Mouse (Mus musculus) liver, embryonic 15.5 days (tissue): Measurements from ENCODE around the gene Kcnj1. TPM values are rescaled to one million over a fixed set of nuclear protein-coding genes. Genes with fewer than 3 reads are reported as not detected.
A peak's percentile ranks its signal among the peaks of the same experiment; 100 is the strongest.

ENCODE experiments used
- ATAC-seq: fragments of 200-750 bp; cut with Nextera tagmentation; 2 replicates; pipeline ENCODE4 v1.8.0; 2017; ENCODE audit warnings: moderate number of reproducible peaks, mild to moderate bottlenecking, moderate library complexity; ENCODE audit not compliant: insufficient read depth
- H3K27ac ChIP-seq: fragments of 300-500 bp; sonication (generic); replicated peaks from 2 replicates; pipeline ENCODE4 v1.5.1; 2015; ENCODE audit warnings: mild to moderate bottlenecking, inconsistent platforms
- H3K27me3 ChIP-seq: fragments of 300-500 bp; sonication (generic); 2 replicates; pipeline ENCODE4 v1.6.1; 2015; ENCODE audit warnings: mild to moderate bottlenecking, inconsistent platforms
- H3K36me3 ChIP-seq: fragments of 300-500 bp; sonication (generic); replicated peaks from 2 replicates; pipeline ENCODE4 v1.6.1; 2015; ENCODE audit warnings: moderate library complexity, mild to moderate bottlenecking, inconsistent platforms
- H3K4me1 ChIP-seq: fragments of 300-500 bp; sonication (generic); replicated peaks from 2 replicates; pipeline ENCODE4 v1.6.1; 2015; ENCODE audit warnings: inconsistent platforms
- H3K4me2 ChIP-seq: fragments of 300-500 bp; sonication (generic); 2 replicates; pipeline ENCODE4 v1.6.1; 2015; ENCODE audit warnings: moderate library complexity, mild to moderate bottlenecking, inconsistent platforms
- H3K4me3 ChIP-seq: fragments of 300-500 bp; sonication (generic); replicated peaks from 2 replicates; pipeline ENCODE4 v1.5.1; 2015; ENCODE audit warnings: mild to moderate bottlenecking, inconsistent platforms
- H3K9ac ChIP-seq: fragments of 300-500 bp; sonication (generic); 2 replicates; pipeline ENCODE4 v1.6.1; 2015; ENCODE audit warnings: moderate library complexity, mild to moderate bottlenecking, inconsistent platforms
- H3K9me3 ChIP-seq: fragments of 300-500 bp; sonication (generic); replicated peaks from 2 replicates; pipeline ENCODE4 v1.6.1; 2016; ENCODE audit warnings: inconsistent platforms
- WGBS: fragments of 180-500 bp; shearing (Covaris S2); methylation state at CpG from one replicate; pipeline ENCODE4 v1.1.7; 2015; ENCODE audit warnings: mixed read lengths; ENCODE audit not compliant: insufficient replicate concordance; 5-methylcytosine and 5-hydroxymethylcytosine counted together
- polyA plus RNA-seq: library from polyadenylated mRNA; unstranded; fragments of >200 nt; fragmentation: Nextera tagmentation; extraction: Ambion mirVana; gene quantifications from 2 replicates; pipeline ENCODE4 v1.2.1, GENCODE M21; 2015

Kcnj1 gene
- polyA plus RNA-seq, result not detected in 2 replicates

- no peaks in the 10 kb centered on the region for H3K36me3 ChIP-seq
- no peak within 1 kb of the TSS for H3K4me3 ChIP-seq
- no peaks in the 10 kb centered on the region for H3K4me1 ChIP-seq
- no peaks in the 10 kb centered on the region for H3K27me3 ChIP-seq
- no peak within 1 kb of the TSS for H3K9ac ChIP-seq
- no peak within 1 kb of the TSS for H3K4me2 ChIP-seq
- no peaks in the 10 kb centered on the region for H3K9me3 ChIP-seq
- no peak within 1 kb of the TSS for H3K27ac ChIP-seq
- 64% methylated on average over 6 of the region's 6 CpGs for WGBS
- no peak for ATAC-seq
Measured at GRCm38 (mm10) chr9:32372202-32372601, at the start of gene Kcnj1. Gene Kcnj1, plus strand, starts transcription at chr9:32372493.

DNA sequence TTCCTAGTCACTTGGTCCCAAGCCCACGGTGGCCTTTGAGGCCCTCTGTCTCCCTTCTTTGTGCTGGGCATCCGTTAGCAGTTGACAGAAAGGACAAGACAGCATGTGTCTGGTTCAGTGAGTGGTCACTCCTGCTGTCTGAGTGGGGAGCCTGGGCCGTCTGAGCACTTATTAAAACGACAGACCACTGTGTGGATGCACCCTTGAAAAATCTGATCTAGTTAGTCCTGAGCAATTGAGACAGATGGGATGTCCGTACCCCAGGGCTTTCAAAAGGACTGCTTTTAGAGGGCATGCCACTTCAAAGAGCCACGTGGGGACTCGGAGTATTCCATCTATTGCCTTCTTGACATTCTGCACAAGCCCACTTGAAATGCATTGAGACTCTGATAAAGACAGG lies 48.7 kb upstream of the Kcnj1 start:
- Histone ChIP-seq H3K4me3 (no peak overlapping the region), H3K27me3 (no peaks in the 10 kb centered on the region), H3K4me1 (no peaks in the 10 kb centered on the region), H3K36me3 (no peaks in the 10 kb centered on the region), H3K4me2 (no peak overlapping the region), H3K27ac (no peak overlapping the region), H3K9ac (no peak overlapping the region), H3K9me3 (no peaks in the 10 kb centered on the region)
- 56% methylated on average over 7 of the region's 7 CpGs for WGBS
- no peak for ATAC-seq

DNA sequence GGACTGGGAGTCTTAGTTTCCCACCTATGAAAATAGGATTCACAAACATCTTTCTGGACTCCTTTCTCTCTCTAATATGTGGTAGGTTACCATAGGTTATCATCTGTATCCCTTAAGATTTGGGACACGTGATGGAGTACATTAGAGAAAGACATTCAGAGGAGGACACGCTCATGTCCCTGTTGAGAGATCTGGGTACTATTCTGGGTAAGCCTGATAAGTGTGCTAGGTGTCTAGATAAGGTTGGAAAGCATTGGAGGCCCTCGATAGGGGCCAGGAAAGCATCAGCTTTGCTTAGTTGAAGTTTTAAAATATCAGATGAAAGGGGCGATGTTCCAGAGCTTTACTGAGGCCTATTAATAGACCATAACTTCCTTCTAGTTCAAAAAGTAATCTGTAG lies 43.5 kb upstream of the Kcnj1 start:
- no peaks in the 10 kb centered on the region for H3K36me3 ChIP-seq
- no peak overlapping the region for H3K9ac ChIP-seq
- WGBS, result 22% methylated on average over 4 of the region's 4 CpGs
- H3K9me3 ChIP-seq, result no peaks in the 10 kb centered on the region
- ATAC-seq, result 0 out of 2 replicates have a peak, but pooled peaks have one; percentile 37
- H3K4me1 ChIP-seq, result peaks cover 5% of the 10 kb centered on the region; the same call in 1 of the 2 replicates
- H3K27me3 ChIP-seq, result no peaks in the 10 kb centered on the region
- H3K27ac ChIP-seq, result no peak overlapping the region
- no peak overlapping the region for H3K4me2 ChIP-seq
- no peak overlapping the region for H3K4me3 ChIP-seq

GRCm38 (mm10) chr9:32331162-32331561 lies 41.1 kb upstream of the Kcnj1 start:
- H3K36me3 ChIP-seq, result no peaks in the 10 kb centered on the region
- H3K9ac ChIP-seq, result no peak overlapping the region
- ATAC-seq, result no peak
- H3K4me2 ChIP-seq, result no peak overlapping the region
- H3K4me1 ChIP-seq, result peaks cover 5% of the 10 kb centered on the region; the same call in 1 of the 2 replicates
- H3K9me3 ChIP-seq, result no peaks in the 10 kb centered on the region
- no peaks in the 10 kb centered on the region for H3K27me3 ChIP-seq
- H3K4me3 ChIP-seq, result no peak overlapping the region
- no peak overlapping the region for H3K27ac ChIP-seq
- WGBS, result 61% methylated on average over 5 of the region's 5 CpGs

DNA sequence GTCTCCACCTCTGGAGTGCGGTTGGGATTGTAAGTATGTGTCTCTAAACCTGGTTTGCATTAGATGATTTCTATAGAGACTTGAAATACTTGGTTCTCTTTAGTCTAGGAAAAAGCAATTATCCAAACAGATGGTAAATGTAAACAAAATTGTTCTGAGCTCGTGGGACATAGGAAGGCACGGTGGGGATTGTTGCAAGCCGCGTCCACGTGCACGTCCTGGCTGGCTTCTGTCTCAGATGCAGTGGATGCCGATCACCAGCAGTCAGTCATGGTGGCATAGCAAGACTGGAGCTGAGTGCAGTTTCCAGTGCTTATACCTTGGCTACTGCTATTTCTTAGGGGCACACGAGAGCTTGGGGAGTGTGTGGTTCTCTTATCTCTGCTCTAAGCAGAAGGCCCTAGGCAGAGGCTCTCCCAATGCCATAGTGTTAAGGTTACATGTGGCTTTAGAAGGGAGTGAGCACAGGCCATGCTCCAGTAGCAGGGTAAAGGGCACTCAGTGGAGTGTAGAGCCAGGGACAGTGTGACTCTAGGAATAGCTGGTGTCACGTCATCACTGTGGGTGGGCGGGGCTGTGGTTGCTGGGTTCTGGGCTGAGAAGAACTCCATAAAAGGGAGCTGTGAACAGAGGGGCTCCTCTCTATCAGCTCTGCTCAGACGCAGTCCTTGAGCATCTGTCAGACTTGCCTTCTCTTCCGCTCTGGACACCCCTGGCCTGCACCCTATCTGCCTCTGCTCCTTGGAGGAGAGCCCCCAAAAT lies 36.7 kb upstream of the Kcnj1 start:
- H3K27ac ChIP-seq, result no peak overlapping the region
- no peaks in the 10 kb centered on the region for H3K9me3 ChIP-seq
- peak; percentile 67 for ATAC-seq
- no peaks in the 10 kb centered on the region for H3K36me3 ChIP-seq
- H3K4me3 ChIP-seq, result no peak overlapping the region
- H3K4me1 ChIP-seq, result peaks cover 5% of the 10 kb centered on the region
- no peaks in the 10 kb centered on the region for H3K27me3 ChIP-seq
- 55% methylated on average over 13 of the region's 13 CpGs for WGBS
- no peak overlapping the region for H3K4me2 ChIP-seq
- H3K9ac ChIP-seq, result no peak overlapping the region

GRCm38 (mm10) chr9:32340831-32341230 lies 31.5 kb upstream of the Kcnj1 start:
- no peaks in the 10 kb centered on the region for H3K36me3 ChIP-seq
- 8% methylated on average over 5 of the region's 5 CpGs for WGBS
- H3K9me3 ChIP-seq, result no peaks in the 10 kb centered on the region
- H3K27me3 ChIP-seq, result peaks cover 39% of the 10 kb centered on the region
- H3K27ac ChIP-seq, result no peak overlapping the region
- no peak overlapping the region for H3K4me3 ChIP-seq
- H3K4me1 ChIP-seq, result peaks cover 22% of the 10 kb centered on the region
- H3K9ac ChIP-seq, result no peak overlapping the region
- ATAC-seq, result no peak
- peak overlapping the region; percentile 10; the same call in 1 of the 2 replicates for H3K4me2 ChIP-seq

DNA sequence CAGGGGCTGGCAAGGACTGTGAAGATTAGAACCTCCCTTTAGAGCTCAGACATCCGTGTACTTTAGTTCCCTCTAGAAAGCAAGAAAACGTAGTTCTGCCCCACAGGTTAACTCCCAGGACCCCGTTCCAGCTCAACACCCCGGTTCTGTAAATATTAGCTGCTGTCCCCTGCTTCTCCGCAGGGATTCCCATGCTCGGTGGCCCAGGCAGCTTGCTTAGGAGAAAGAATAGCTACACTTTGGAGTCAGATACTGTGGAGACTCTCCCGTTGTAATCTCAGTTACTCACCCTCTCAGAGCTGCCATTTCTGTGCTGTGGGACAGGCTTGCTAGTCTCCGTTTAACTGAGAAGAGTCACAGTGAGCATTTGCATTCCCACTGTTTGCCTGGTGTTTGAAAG lies 29.4 kb upstream of the Kcnj1 start:
- no peak overlapping the region for H3K27ac ChIP-seq
- no peak overlapping the region for H3K4me2 ChIP-seq
- H3K4me3 ChIP-seq, result no peak overlapping the region
- 20% methylated on average over 8 of the region's 8 CpGs for WGBS
- no peaks in the 10 kb centered on the region for H3K36me3 ChIP-seq
- no peak for ATAC-seq
- peaks cover 22% of the 10 kb centered on the region for H3K4me1 ChIP-seq
- peaks cover 47% of the 10 kb centered on the region for H3K27me3 ChIP-seq
- no peak overlapping the region for H3K9ac ChIP-seq
- H3K9me3 ChIP-seq, result no peaks in the 10 kb centered on the region

- Histone ChIP-seq H3K27me3 (peaks cover 47% of the 10 kb centered on the region), H3K9ac (no peak within 1 kb of the TSS), H3K4me2 (peak within 1 kb of the TSS; percentile 59), H3K4me3 (peak within 1 kb of the TSS; percentile 34), H3K4me1 (peaks cover 22% of the 10 kb centered on the region), H3K9me3 (no peaks in the 10 kb centered on the region), H3K36me3 (no peaks in the 10 kb centered on the region), H3K27ac (no peak within 1 kb of the TSS)
- 3% methylated on average over 19 of the region's 20 CpGs for WGBS
- peak; percentile 47; the same call in 1 of the 2 replicates for ATAC-seq
Measured at GRCm38 (mm10) chr9:32344051-32344450, 28.2 kb upstream of the Kcnj1 start, which contains the start of gene Kcnj5. Gene Kcnj5, minus strand, starts transcription at chr9:32344350.

GRCm38 (mm10) chr9:32344489-32344888 lies 27.8 kb upstream of the Kcnj1 start:
- no peak for ATAC-seq

GRCm38 (mm10) chr9:32348096-32348495 lies 24.2 kb upstream of the Kcnj1 start:
- H3K4me2 ChIP-seq, result no peak overlapping the region
- no peak for ATAC-seq
- 65% methylated on average over 8 of the region's 8 CpGs for whole genome bisulfite sequencing

More at GRCm38 (mm10) chr9:32344489-32344888, 27.8 kb upstream of the Kcnj1 start:
- Histone ChIP-seq H3K9me3 (no peaks in the 10 kb centered on the region), H3K27ac (no peak overlapping the region), H3K36me3 (no peaks in the 10 kb centered on the region), H3K4me1 (peaks cover 22% of the 10 kb centered on the region), H3K9ac (no peak overlapping the region), H3K4me3 (peak overlapping the region; percentile 34), H3K4me2 (peak overlapping the region; percentile 59), H3K27me3 (peaks cover 47% of the 10 kb centered on the region)
- 7% methylated on average over 21 of the region's 21 CpGs for WGBS

GRCm38 (mm10) chr9:32349344-32349743 lies 22.9 kb upstream of the Kcnj1 start:
- Histone ChIP-seq H3K9me3 (no peaks in the 10 kb centered on the region), H3K4me3 (no peak overlapping the region), H3K27me3 (peaks cover 26% of the 10 kb centered on the region), H3K4me2 (no peak overlapping the region), H3K36me3 (no peaks in the 10 kb centered on the region), H3K27ac (no peak overlapping the region), H3K4me1 (peaks cover 4% of the 10 kb centered on the region), H3K9ac (no peak overlapping the region)
- no peak for ATAC-seq
- WGBS, result 63% methylated on average over 10 of the region's 10 CpGs

More at GRCm38 (mm10) chr9:32348096-32348495, 24.2 kb upstream of the Kcnj1 start:
- Histone ChIP-seq H3K4me1 (peaks cover 13% of the 10 kb centered on the region), H3K27ac (no peak overlapping the region), H3K36me3 (no peaks in the 10 kb centered on the region), H3K9ac (no peak overlapping the region), H3K4me3 (no peak overlapping the region), H3K27me3 (peaks cover 39% of the 10 kb centered on the region), H3K9me3 (no peaks in the 10 kb centered on the region)
